In genomic region chr4:129048501-129049305, GRCm38 (mm10) we compare ENCODE assay signal across 8 mouse cellular contexts. TPM values are rescaled to one million over a fixed set of nuclear protein-coding genes. Genes with fewer than 3 reads are reported as not detected.
DNase-seq lines count a peak whose midpoint lies in the region; ATAC-seq and TF ChIP-seq lines count a peak whose summit lies in the region.

No protein-coding gene starts in this region.

- TF ChIP-seq RAD21 in MEL (IDR thresholded peaks at IDR 0.05; ENCODE audit: low read depth, low read length) = no peak

- 0 out of 4 replicates have a peak, but pooled peaks of 1 of the 2 experiments have one; percentile 11 for TF ChIP-seq POLR2A in MEL (IDR thresholded peaks at IDR 0.05; ENCODE audit: control insufficient read depth in 1 of 2, insufficient read depth in 1 of 2, low read depth in 1 of 2, low read length in 2 of 2, poor library complexity in 1 of 2)

- peaks cover 11 to 33% of the 10 kb centered on the region in 2 experiments for H3K4me1 ChIP-seq in MEL (ENCODE audit: control insufficient read depth in 1 of 2, insufficient read depth in 2 of 2, low read length in 2 of 2)
- H3K4me1 ChIP-seq in forebrain, embryonic 12.5 days = peaks cover 19% of the 10 kb centered on the region
- H3K4me1 ChIP-seq in lung, embryonic 16.5 days (replicated peaks; ENCODE audit: control insufficient read depth, insufficient read depth, low read length) = peaks cover 18% of the 10 kb centered on the region

- ATAC-seq in forebrain, embryonic 12.5 days (ENCODE audit: low FRiP score) = peak; percentile 94
- peak; percentile 70 for ATAC-seq in lung, embryonic 16.5 days (ENCODE audit: low read depth)

- H3K9ac ChIP-seq in MEL (ENCODE audit: control insufficient read depth, low read depth, low read length, poor library complexity, severe bottlenecking) = peak overlapping the region; percentile 57
- H3K9ac ChIP-seq in forebrain, embryonic 12.5 days = peak overlapping the region; percentile 74
- H3K9ac ChIP-seq in lung, embryonic 16.5 days (ENCODE audit: low read length) = peak overlapping the region; percentile 62

- no peaks in the 10 kb centered on the region for H3K9me3 ChIP-seq in MEL (replicated peaks; ENCODE audit: insufficient read depth, low read length)
- H3K9me3 ChIP-seq in forebrain, embryonic 12.5 days = no peaks in the 10 kb centered on the region
- no peaks in the 10 kb centered on the region for H3K9me3 ChIP-seq in lung, embryonic 16.5 days (ENCODE audit: control insufficient read depth, low read length)

- no peak for TF ChIP-seq CTCF in MEL (IDR thresholded peaks at IDR 0.05 in 2 of 3, conservative IDR thresholded peaks at IDR 0.05 in 1 of 3; ENCODE audit: control insufficient read depth in 1 of 3, insufficient read depth in 1 of 3, low read depth in 2 of 3, low read length in 3 of 3, poor library complexity in 1 of 3, severe bottlenecking in 1 of 3)

- H3K27ac ChIP-seq in MEL (ENCODE audit: control insufficient read depth, low read depth, low read length) = no peak overlapping the region
- H3K27ac ChIP-seq in forebrain, embryonic 12.5 days = peak overlapping the region; percentile 92
- no peak overlapping the region for H3K27ac ChIP-seq in lung, embryonic 16.5 days (ENCODE audit: low read length)

- no peaks in the 10 kb centered on the region for H3K79me2 ChIP-seq in MEL (ENCODE audit: control insufficient read depth, insufficient read depth, low read length, poor library complexity)

- under 1% methylated on average over 51 of the region's 52 CpGs for WGBS in forebrain, embryonic 12.5 days
- WGBS in lung, embryonic 16.5 days = under 1% methylated on average over 45 of the region's 52 CpGs

- no peaks in the 10 kb centered on the region; a peak in 1 of 4 replicates for H3K27me3 ChIP-seq in MEL (ENCODE audit: control insufficient read depth in 1 of 2, insufficient read depth in 2 of 2, low read length in 2 of 2)
- peaks cover 49% of the 10 kb centered on the region for H3K27me3 ChIP-seq in forebrain, embryonic 12.5 days
- peaks cover 39% of the 10 kb centered on the region for H3K27me3 ChIP-seq in lung, embryonic 16.5 days (ENCODE audit: control insufficient read depth, insufficient read depth, low read depth, low read length)

- H3K4me2 ChIP-seq in forebrain, embryonic 12.5 days = peak overlapping the region; percentile 94
- peak overlapping the region; percentile 97 for H3K4me2 ChIP-seq in lung, embryonic 16.5 days (ENCODE audit: low read depth, low read length)

- H3K4me3 ChIP-seq in MEL (ENCODE audit: control insufficient read depth in 1 of 2, insufficient read depth in 1 of 2, low read depth in 2 of 2, low read length in 2 of 2) = peak overlapping the region; percentile 27 to 56
- H3K4me3 ChIP-seq in forebrain, embryonic 12.5 days (replicated peaks) = peak overlapping the region; percentile 55
- H3K4me3 ChIP-seq in lung, embryonic 16.5 days (ENCODE audit: low read length) = peak overlapping the region; percentile 46

- TF ChIP-seq EP300 in MEL (IDR thresholded peaks at IDR 0.05; ENCODE audit: low read depth in 1 of 2, low read length in 2 of 2) = no peak; a peak in 1 of 4 replicates

- intact Hi-C loops in heart, postnatal 14 days (cut with DNase I) = no loop called here

- peaks cover 0 to 31% of the 10 kb centered on the region in 2 experiments; a peak in 2 of 4 replicates for H3K36me3 ChIP-seq in MEL (ENCODE audit: control insufficient read depth in 1 of 2, insufficient read depth in 2 of 2, low read length in 2 of 2)
- no peaks in the 10 kb centered on the region for H3K36me3 ChIP-seq in forebrain, embryonic 12.5 days (replicated peaks)
- H3K36me3 ChIP-seq in lung, embryonic 16.5 days (ENCODE audit: control insufficient read depth, insufficient read depth, low read length) = no peaks in the 10 kb centered on the region

- DNase-seq in MEL (ENCODE audit: low read depth, low spot score) = no peak
- DNase-seq in brain, adult 2 months (ENCODE audit: low read depth, low spot score) = peak; percentile 94
- DNase-seq in heart, postnatal 14 days = peak; percentile 62 to 65
- DNase-seq in layer of hippocampus, postnatal 14 days (ENCODE audit: low spot score in 2 of 2) = peak; percentile 86 to 89
- peak; percentile 84 for DNase-seq in ovary, adult 18-20 months (ENCODE audit: low spot score)
- peak; percentile 70 for DNase-seq in yolk sac, embryonic 10.5 days (ENCODE audit: low spot score)

TF ChIP-seq in MEL, 35 proteins besides CTCF, POLR2A, EP300 and RAD21:
- TF ChIP-seq POLR2AphosphoS5 (IDR thresholded peaks at IDR 0.05; ENCODE audit: borderline replicate concordance, low read depth, low read length) (no peak), MYB (IDR thresholded peaks at IDR 0.05; ENCODE audit: low read depth, low read length) (no peak), RCOR1 (IDR thresholded peaks at IDR 0.05; ENCODE audit: low read depth, low read length) (no peak), ZNF384 (IDR thresholded peaks at IDR 0.05; ENCODE audit: low read depth, low read length) (no peak), USF1 (IDR thresholded peaks at IDR 0.05; ENCODE audit: low read depth, low read length) (peak; percentile 82), ELF1 (IDR thresholded peaks at IDR 0.05; ENCODE audit: low read depth, low read length) (no peak), ETS1 (IDR thresholded peaks at IDR 0.05; ENCODE audit: low read depth, low read length) (no peak), TBP (IDR thresholded peaks at IDR 0.05; ENCODE audit: low read depth, low read length) (no peak), MAFK (IDR thresholded peaks at IDR 0.05; ENCODE audit: borderline replicate concordance, low read depth, low read length) (no peak), CHD2 (IDR thresholded peaks at IDR 0.05; ENCODE audit: low read length) (no peak), BHLHE40 (IDR thresholded peaks at IDR 0.05; ENCODE audit: borderline replicate concordance, low read depth, low read length) (peak; percentile 15; the same call in 1 of the 2 replicates)

RNA-seq across cellular contexts. Expression of gene Rnf19b, which starts 9.4 kb away (rescaled TPM):
- 25.5 and 26.3 TPM in 2 replicates for total RNA-seq in MEL (2012; rRNA removed)
- polyA plus RNA-seq in MEL (2012; ENCODE audit: insufficient read depth in 1 of 2, insufficient read length in 2 of 2, low read depth in 1 of 2, low replicate concordance in 2 of 2, missing spikeins in 1 of 2) = 10 to 100 TPM in 1 of 2 experiments, not detected in 1; 30.0 TPM
- polyA plus RNA-seq in forebrain, embryonic 12.5 days (2016; fragmentation: Nextera tagmentation; extraction: Ambion mirVana) = 14.3 and 15.6 TPM in 2 replicates
- 10 to 100 TPM; 19.5 to 19.6 TPM for total RNA-seq in heart, postnatal 14 days (2021)
- 10 to 100 TPM; 51.9 to 54.0 TPM for total RNA-seq in layer of hippocampus, postnatal 14 days (2021)
- polyA plus RNA-seq in lung, embryonic 16.5 days (2015; fragmentation: Nextera tagmentation; extraction: Ambion mirVana) = 7.1 TPM in 2 replicates

RNA-seq across cellular contexts. Expression of gene Tmem54, which starts 56.6 kb away (rescaled TPM):
- total RNA-seq in MEL (2012; rRNA removed) = not detected in 2 replicates
- not detected for polyA plus RNA-seq in MEL (2012; ENCODE audit: insufficient read depth in 1 of 2, insufficient read length in 2 of 2, low read depth in 1 of 2, low replicate concordance in 2 of 2, missing spikeins in 1 of 2)
- polyA plus RNA-seq in forebrain, embryonic 12.5 days (2016; fragmentation: Nextera tagmentation; extraction: Ambion mirVana) = 0.54 and 1.9 TPM in 2 replicates
- total RNA-seq in heart, postnatal 14 days (2021) = not detected
- not detected for total RNA-seq in layer of hippocampus, postnatal 14 days (2021)
- 16.3 and 17.7 TPM in 2 replicates for polyA plus RNA-seq in lung, embryonic 16.5 days (2015; fragmentation: Nextera tagmentation; extraction: Ambion mirVana)

RNA-seq across cellular contexts. Expression of gene Ak2, which starts 56.9 kb away (rescaled TPM):
- total RNA-seq in MEL (2012; rRNA removed) = 263 and 330 TPM in 2 replicates
- polyA plus RNA-seq in MEL (2012; ENCODE audit: insufficient read depth in 1 of 2, insufficient read length in 2 of 2, low read depth in 1 of 2, low replicate concordance in 2 of 2, missing spikeins in 1 of 2) = 100 to 1,000 TPM in 1 of 2 experiments, not detected in 1; 366 TPM
- 162 and 173 TPM in 2 replicates for polyA plus RNA-seq in forebrain, embryonic 12.5 days (2016; fragmentation: Nextera tagmentation; extraction: Ambion mirVana)
- 10 to 100 TPM; 66.0 to 66.7 TPM for total RNA-seq in heart, postnatal 14 days (2021)
- 10 to 100 TPM; 26.1 to 28.8 TPM for total RNA-seq in layer of hippocampus, postnatal 14 days (2021)
- 173 and 175 TPM in 2 replicates for polyA plus RNA-seq in lung, embryonic 16.5 days (2015; fragmentation: Nextera tagmentation; extraction: Ambion mirVana)
